9 mouse cellular contexts compared by ENCODE assay signal in the genomic region with DNA sequence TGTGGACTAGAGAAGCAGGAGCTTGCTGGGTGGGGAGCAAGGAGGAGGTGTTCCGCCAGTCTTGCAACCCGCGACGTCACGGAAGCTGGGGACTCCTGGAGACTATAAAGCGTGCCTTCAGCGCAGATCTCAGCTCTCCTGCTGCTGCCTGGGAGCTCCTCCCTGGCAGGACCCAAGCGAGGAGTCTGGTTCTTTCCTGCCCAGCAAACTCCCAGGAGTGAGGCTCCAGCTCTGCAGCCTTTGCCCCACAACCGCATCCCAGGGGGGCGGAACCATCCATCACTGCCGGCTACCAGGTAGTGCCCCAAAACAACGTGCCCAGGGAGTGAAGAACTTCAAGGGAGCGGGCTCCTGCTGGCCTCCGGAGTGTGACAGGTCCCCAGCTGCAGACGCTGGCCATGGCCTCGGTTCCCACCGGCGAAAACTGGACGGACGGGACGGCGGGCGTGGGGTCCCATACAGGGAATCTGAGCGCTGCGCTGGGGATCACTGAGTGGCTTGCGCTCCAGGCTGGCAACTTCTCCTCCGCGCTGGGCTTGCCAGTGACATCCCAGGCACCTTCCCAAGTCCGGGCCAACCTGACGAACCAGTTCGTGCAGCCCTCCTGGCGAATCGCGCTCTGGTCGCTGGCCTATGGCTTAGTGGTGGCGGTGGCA. TPM values are rescaled to one million over a fixed set of nuclear protein-coding genes. Genes with fewer than 3 reads are reported as not detected.
DNase-seq lines count a peak whose midpoint lies in the region; ATAC-seq and TF ChIP-seq lines count a peak whose summit lies in the region.
"Had no signal": no experiment of that assay in that cellular context is flagged by ENCODE, and none has a peak within 500 bp of the region (broad histone marks: within the 10 kb centered on the region; RNA-seq: fewer than 3 reads in every experiment).

Tacr3 (plus strand) TSS at position 133 of the 656 bp plus-strand sequence.

- peak within 1 kb of the TSS; percentile 41 for H3K9ac ChIP-seq in heart, embryonic 13.5 days
- peak within 1 kb of the TSS; percentile 45 for H3K9ac ChIP-seq in hindbrain, embryonic 15.5 days
- H3K9ac ChIP-seq in stomach, embryonic 14.5 days (replicated peaks; ENCODE audit: low read depth, low read length) = no peak within 1 kb of the TSS

- H3K4me3 ChIP-seq in heart, embryonic 13.5 days = peak within 1 kb of the TSS; percentile 54
- H3K4me3 ChIP-seq in E14TG2a.4 (replicated peaks; ENCODE audit: low read length) = peak within 1 kb of the TSS; percentile 75
- H3K4me3 ChIP-seq in hindbrain, embryonic 15.5 days = peak within 1 kb of the TSS; percentile 50
- H3K4me3 ChIP-seq in stomach, embryonic 14.5 days (ENCODE audit: low read depth, low read length) = peak within 1 kb of the TSS; percentile 30

- H3K27ac ChIP-seq in heart, embryonic 13.5 days (replicated peaks) = no peak within 1 kb of the TSS
- no peak within 1 kb of the TSS for H3K27ac ChIP-seq in hindbrain, embryonic 15.5 days (replicated peaks)
- H3K27ac ChIP-seq in stomach, embryonic 14.5 days (ENCODE audit: low read length) = no peak within 1 kb of the TSS

- H3K36me3 ChIP-seq in heart, embryonic 13.5 days = no peaks in the 10 kb centered on the region
- H3K36me3 ChIP-seq in E14TG2a.4 (ENCODE audit: insufficient read depth, low read length) = no peaks in the 10 kb centered on the region
- H3K36me3 ChIP-seq in hindbrain, embryonic 15.5 days = no peaks in the 10 kb centered on the region
- no peaks in the 10 kb centered on the region for H3K36me3 ChIP-seq in stomach, embryonic 14.5 days (ENCODE audit: control insufficient read depth, insufficient read depth, low read length)

- no peak; the same call in 1 of the 2 replicates for ATAC-seq in heart, embryonic 13.5 days (ENCODE audit: extremely low read depth, insufficient number of reproducible peaks, low FRiP score, low TSS enrichment)
- peak; percentile 73 for ATAC-seq in hindbrain, embryonic 15.5 days (ENCODE audit: low FRiP score, low read depth)
- ATAC-seq in stomach, embryonic 14.5 days (ENCODE audit: insufficient number of reproducible peaks, insufficient read depth, low FRiP score, low read depth) = peak; percentile 53
- ATAC-seq: Patski had no signal

- WGBS in heart, embryonic 13.5 days = 2% methylated on average over 36 of the region's 36 CpGs
- WGBS in hindbrain, embryonic 15.5 days = 2% methylated on average over 36 of the region's 36 CpGs
- WGBS in stomach, embryonic 14.5 days = under 1% methylated on average over 36 of the region's 36 CpGs

- TF ChIP-seq CTCF in E14TG2a.4 (conservative IDR thresholded peaks at IDR 0.05; ENCODE audit: low read length) = no peak

- no peak for DNase-seq in heart, adult 8-10 months (ENCODE audit: low spot score)
- peak; percentile 5 for DNase-seq in embryo, embryonic 11.5 days (ENCODE audit: low read depth, low spot score)
- peak; percentile 35 for DNase-seq in mesoderm, embryonic 11.5 days (ENCODE audit: low read depth, low spot score)
- DNase-seq in T-cell, adult 2 months (ENCODE audit: low spot score) = no peak

- peak within 1 kb of the TSS; percentile 90 for H3K4me2 ChIP-seq in heart, embryonic 13.5 days
- H3K4me2 ChIP-seq in hindbrain, embryonic 15.5 days = peak within 1 kb of the TSS; percentile 92
- H3K4me2 ChIP-seq in stomach, embryonic 14.5 days (replicated peaks; ENCODE audit: low read depth, low read length) = peak within 1 kb of the TSS; percentile 81

- H3K9me3 ChIP-seq in heart, embryonic 13.5 days = no peaks in the 10 kb centered on the region
- no peaks in the 10 kb centered on the region for H3K9me3 ChIP-seq in E14TG2a.4 (ENCODE audit: low read length)
- H3K9me3 ChIP-seq in hindbrain, embryonic 15.5 days = no peaks in the 10 kb centered on the region
- no peaks in the 10 kb centered on the region for H3K9me3 ChIP-seq in stomach, embryonic 14.5 days (ENCODE audit: control insufficient read depth, low read depth, low read length)

- peaks cover 28% of the 10 kb centered on the region for H3K27me3 ChIP-seq in heart, embryonic 13.5 days (replicated peaks)
- H3K27me3 ChIP-seq in E14TG2a.4 (ENCODE audit: insufficient read depth, low read length) = peaks cover 17% of the 10 kb centered on the region
- H3K27me3 ChIP-seq in hindbrain, embryonic 15.5 days = no peaks in the 10 kb centered on the region
- no peaks in the 10 kb centered on the region for H3K27me3 ChIP-seq in stomach, embryonic 14.5 days (ENCODE audit: control insufficient read depth, insufficient read depth, low read length)
- H3K27me3 ChIP-seq: Patski had no signal

- peaks cover 9% of the 10 kb centered on the region; the same call in 1 of the 2 replicates for H3K4me1 ChIP-seq in heart, embryonic 13.5 days
- peaks cover 12% of the 10 kb centered on the region for H3K4me1 ChIP-seq in E14TG2a.4 (replicated peaks; ENCODE audit: low read depth, low read length)
- peaks cover 13% of the 10 kb centered on the region for H3K4me1 ChIP-seq in hindbrain, embryonic 15.5 days (replicated peaks)
- H3K4me1 ChIP-seq in stomach, embryonic 14.5 days (ENCODE audit: control insufficient read depth, insufficient read depth, low read length) = no peaks in the 10 kb centered on the region

RNA-seq across cellular contexts. Expression of gene Tacr3, which starts in this region (rescaled TPM):
- polyA plus RNA-seq in heart, embryonic 13.5 days (2015; fragmentation: Nextera tagmentation; extraction: Ambion mirVana) = 0.09 TPM in 1 of 2 replicates, not detected in the other
- not detected for total RNA-seq in heart, adult 8-10 months (2022)
- 5.2 and 5.7 TPM in 2 replicates for polyA plus RNA-seq in hindbrain, embryonic 15.5 days (2015; fragmentation: Nextera tagmentation; extraction: Ambion mirVana)
- polyA plus RNA-seq in stomach, embryonic 14.5 days (2014; fragmentation: Nextera tagmentation; extraction: Ambion mirVana) = 0.17 and 0.42 TPM in 2 replicates

Comparison
In these comparisons a context has a peak if more than half of its experiments do, and no peak if none do; other contexts are left out.
1. Peak in ATAC-seq, H3K4me3 ChIP-seq and H3K4me2 ChIP-seq in stomach, embryonic 14.5 days; RNA of the gene not detected or under 1 TPM.
2. DNase-seq: peak in embryo, embryonic 11.5 days (single experiment) and mesoderm, embryonic 11.5 days (single experiment); none in heart, adult 8-10 months (single experiment) and T-cell, adult 2 months (single experiment).
3. Peak in every context shown above with its lines, with median percentiles within 50 percentile points of each other: H3K4me2 ChIP-seq and H3K4me3 ChIP-seq.